Mouse (Mus musculus): Measurements from ENCODE around the gene Dctpp1.

DNA sequence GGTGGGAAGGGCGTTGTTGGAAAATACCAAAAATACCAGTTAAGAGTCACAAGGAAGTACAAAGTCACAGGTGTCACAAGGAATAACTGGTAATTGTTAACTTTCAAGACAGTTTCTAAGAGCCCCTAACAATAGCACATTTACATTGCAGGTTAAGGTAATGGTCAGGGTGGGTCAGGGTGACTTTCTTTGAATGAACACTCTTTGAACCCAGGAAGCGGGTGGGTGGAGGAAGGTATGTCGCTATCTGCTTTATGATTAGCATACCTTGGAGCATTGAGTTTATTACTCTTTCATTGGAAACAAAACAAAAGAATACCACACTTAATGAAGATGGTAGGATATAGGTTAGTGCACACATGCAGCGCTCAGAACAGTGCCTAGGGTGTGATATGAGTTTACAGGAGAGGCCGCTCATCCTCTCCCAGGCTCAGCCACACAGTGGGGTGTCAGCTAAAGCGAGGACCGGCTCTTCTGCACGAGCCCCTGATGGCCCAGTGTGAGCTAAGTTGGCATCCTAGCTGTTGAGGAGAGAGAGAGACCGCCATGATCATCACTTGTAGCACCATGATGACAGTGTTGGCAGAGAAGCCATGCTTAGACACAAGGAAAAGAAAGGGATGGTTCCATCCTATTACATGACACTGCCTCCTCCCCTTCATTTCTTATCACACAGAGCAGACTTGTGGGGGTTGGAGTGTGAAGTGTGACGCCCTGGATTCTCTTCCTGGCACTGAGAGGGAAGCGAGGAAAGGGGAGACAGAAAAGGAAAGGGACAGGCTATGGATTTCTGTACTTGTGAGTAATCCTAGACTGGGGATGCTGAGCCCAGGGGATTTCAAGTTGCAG, 35.1 kb downstream of the Dctpp1 start:
- TF ChIP-seq GATA1 (IDR thresholded peaks at IDR 0.05; ENCODE audit: borderline replicate concordance, low read length), result no peak; the same call in 2 of the 3 replicates
- no peak for TF ChIP-seq FLI1 (IDR thresholded peaks at IDR 0.05; ENCODE audit: low read length)

All from megakaryocyte, embryonic 14.5 days (primary cell).